Mouse (Mus musculus) spleen, adult 2 months (tissue): ENCODE data around the gene Ccn1. TPM values are rescaled to one million over a fixed set of nuclear protein-coding genes. Genes with fewer than 3 reads are reported as not detected.

Experiments
- DNase-seq, 2 experiments: peaks; one replicate each; pipeline versions ENCODE4 v3.0.0 to v3.0.0-alpha.2; 2012 to 2021; ENCODE audit warnings: low spot score in 2 of 2, low read depth in 1 of 2
- H3K27ac ChIP-seq: fragments of 200-500 bp; 2 replicates; pipeline ENCODE4 v1.5.1; 2012; ENCODE audit warnings: low read length, inconsistent platforms; ENCODE audit not compliant: insufficient read depth
- H3K27me3 ChIP-seq: fragments of 200-500 bp; 2 replicates; pipeline ENCODE4 v1.6.1; 2012; ENCODE audit warnings: mild to moderate bottlenecking, moderate library complexity, low read length, inconsistent platforms; ENCODE audit not compliant: control insufficient read depth, insufficient read depth
- H3K36me3 ChIP-seq: fragments of 200-500 bp; 2 replicates; pipeline ENCODE4 v1.6.1; 2012; ENCODE audit warnings: mild to moderate bottlenecking, low read length, inconsistent platforms; ENCODE audit not compliant: control insufficient read depth, insufficient read depth
- H3K4me1 ChIP-seq: fragments of 200-500 bp; 2 replicates; pipeline ENCODE4 v1.6.1; 2011; ENCODE audit warnings: inconsistent platforms; ENCODE audit not compliant: control insufficient read depth, insufficient read depth, insufficient read length
- H3K4me3 ChIP-seq: fragments of 200-500 bp; 2 replicates; pipeline ENCODE4 v1.5.1; 2011; ENCODE audit warnings: mild to moderate bottlenecking, inconsistent platforms; ENCODE audit not compliant: insufficient read depth, insufficient read length; ENCODE audit errors: extremely low read depth
- CTCF ChIP-seq: fragments of 200-500 bp; IDR thresholded peaks from 2 replicates; pipeline ENCODE4 v1.5.1; 2011; ENCODE audit warnings: mild to moderate bottlenecking, inconsistent platforms; ENCODE audit not compliant: insufficient read depth, insufficient read length, insufficient replicate concordance; ENCODE audit errors: extremely low read depth
- POLR2A ChIP-seq: fragments of 200-500 bp; IDR thresholded peaks from 2 replicates; pipeline ENCODE4 v1.6.1; 2011; ENCODE audit warnings: low read depth, low read length, inconsistent platforms
- WGBS: fragments of 180-500 bp; shearing (Covaris S2); methylation state at CpG from one replicate; pipeline ENCODE4 v1.1.7; 2018; 5-methylcytosine and 5-hydroxymethylcytosine counted together
- polyA plus RNA-seq: library from polyadenylated mRNA; depleted of rRNA; stranded (reverse); fragments of >200 nt; gene quantifications from 2 replicates; pipeline ENCODE4 v1.2.3, GENCODE M21; 2012

Ccn1 gene
- polyA plus RNA-seq, 1 experiment = 26.5 TPM

DNA sequence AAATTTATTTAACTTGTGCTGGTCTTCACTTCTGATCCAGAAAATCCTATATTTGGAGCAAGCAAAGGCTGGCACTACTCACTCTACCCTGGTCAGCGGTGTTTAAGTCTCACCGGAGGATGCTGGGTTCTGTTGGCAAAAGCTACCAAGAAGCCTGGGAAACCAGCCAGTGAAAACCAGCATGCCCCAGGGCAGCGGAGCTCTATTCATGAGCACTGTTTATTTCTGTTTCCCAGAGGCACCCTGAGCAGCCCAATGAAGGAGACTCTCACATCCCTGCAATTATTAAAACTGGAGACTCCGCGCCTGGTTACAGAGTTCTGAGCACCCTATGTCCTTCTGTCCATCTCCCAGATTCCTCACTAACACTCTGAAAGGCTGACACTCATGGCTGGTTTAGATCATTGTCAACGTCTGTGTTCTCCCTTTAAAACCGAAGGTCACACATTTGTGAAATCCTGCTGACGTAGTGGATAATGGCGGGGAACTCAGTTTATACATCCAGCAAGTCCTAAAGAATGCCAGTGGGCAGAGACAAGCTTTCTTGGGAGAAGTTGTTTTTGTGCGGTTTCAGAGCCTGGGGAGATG, 31.7 kb upstream of the Ccn1 start:
- H3K4me3 ChIP-seq = no peak overlapping the region
- no peaks in the 10 kb centered on the region for H3K36me3 ChIP-seq
- TF ChIP-seq CTCF (no peak), POLR2A (no peak)
- H3K27ac ChIP-seq = no peak overlapping the region
- DNase-seq = no peak
- no peaks in the 10 kb centered on the region for H3K27me3 ChIP-seq
- no peaks in the 10 kb centered on the region for H3K4me1 ChIP-seq
- 85% methylated on average over 10 of the region's 10 CpGs for WGBS

GRCm38 (mm10) chr3:145680686-145681085, 30.9 kb upstream of the Ccn1 start:
- H3K27ac ChIP-seq = no peak overlapping the region
- TF ChIP-seq CTCF = no peak
- no peak for TF ChIP-seq POLR2A
- H3K36me3 ChIP-seq = no peaks in the 10 kb centered on the region
- 90% methylated on average over 5 of the region's 5 CpGs for WGBS
- no peak overlapping the region for H3K4me3 ChIP-seq
- DNase-seq = no peak
- H3K27me3 ChIP-seq = no peaks in the 10 kb centered on the region
- H3K4me1 ChIP-seq = no peaks in the 10 kb centered on the region

DNA sequence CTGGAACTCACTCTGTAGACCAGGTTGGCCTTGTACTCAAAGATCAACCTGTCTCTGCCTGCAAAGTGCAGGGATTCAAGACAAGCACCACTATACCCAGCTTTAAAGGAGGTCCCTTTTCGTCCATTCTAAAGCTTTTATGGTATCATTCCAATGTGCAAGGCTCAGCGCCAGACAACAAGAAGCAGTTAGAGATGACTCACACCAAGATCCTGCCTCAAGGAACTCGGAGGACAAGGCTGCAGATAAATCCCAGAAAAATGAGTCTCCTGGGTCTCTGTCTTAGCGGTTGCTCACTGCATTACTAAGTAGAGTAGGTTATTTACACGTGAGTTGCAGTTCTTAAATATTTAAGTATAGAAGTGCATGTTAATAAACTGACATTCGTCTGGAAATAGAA, 26.4 kb upstream of the Ccn1 start:
- no peak overlapping the region for H3K27ac ChIP-seq
- no peak for DNase-seq
- H3K36me3 ChIP-seq = no peaks in the 10 kb centered on the region
- H3K4me3 ChIP-seq = no peak overlapping the region
- TF ChIP-seq POLR2A = no peak
- TF ChIP-seq CTCF = no peak
- WGBS = 84% methylated on average over 6 of the region's 6 CpGs
- H3K4me1 ChIP-seq = no peaks in the 10 kb centered on the region
- H3K27me3 ChIP-seq = no peaks in the 10 kb centered on the region

GRCm38 (mm10) chr3:145674815-145675214, 25.0 kb upstream of the Ccn1 start:
- Histone ChIP-seq H3K4me1 (no peaks in the 10 kb centered on the region), H3K4me3 (no peak overlapping the region), H3K27ac (no peak overlapping the region), H3K36me3 (no peaks in the 10 kb centered on the region), H3K27me3 (no peaks in the 10 kb centered on the region)
- TF ChIP-seq CTCF = no peak
- no peak for TF ChIP-seq POLR2A
- 57% methylated on average over 2 of the region's 2 CpGs for WGBS
- DNase-seq = no peak

DNA sequence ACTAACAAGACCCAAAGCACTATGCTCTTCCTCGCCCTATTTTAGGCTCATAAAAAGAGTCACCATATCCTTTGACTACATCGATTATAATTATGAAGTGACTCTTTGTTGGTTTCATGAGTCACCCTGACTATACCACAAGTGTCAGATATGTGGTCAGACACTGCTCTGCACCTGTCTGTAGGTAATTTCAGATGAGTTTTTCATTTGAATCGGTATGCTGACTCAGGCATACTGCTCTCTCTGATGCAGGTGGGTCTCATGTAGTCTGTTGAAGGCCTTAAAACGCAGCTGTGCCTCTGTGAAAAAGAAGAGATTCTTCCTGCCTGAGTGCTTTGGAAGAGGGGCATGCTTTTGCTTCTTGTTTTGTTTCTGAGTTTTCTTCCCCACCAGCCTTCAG, 16.6 kb upstream of the Ccn1 start:
- H3K27ac ChIP-seq = no peak overlapping the region
- no peak overlapping the region for H3K4me3 ChIP-seq
- H3K4me1 ChIP-seq = no peaks in the 10 kb centered on the region
- TF ChIP-seq POLR2A (no peak), CTCF (no peak)
- no peaks in the 10 kb centered on the region for H3K36me3 ChIP-seq
- WGBS = 81% methylated on average over 4 of the region's 4 CpGs
- no peak for DNase-seq
- H3K27me3 ChIP-seq = no peaks in the 10 kb centered on the region

DNA sequence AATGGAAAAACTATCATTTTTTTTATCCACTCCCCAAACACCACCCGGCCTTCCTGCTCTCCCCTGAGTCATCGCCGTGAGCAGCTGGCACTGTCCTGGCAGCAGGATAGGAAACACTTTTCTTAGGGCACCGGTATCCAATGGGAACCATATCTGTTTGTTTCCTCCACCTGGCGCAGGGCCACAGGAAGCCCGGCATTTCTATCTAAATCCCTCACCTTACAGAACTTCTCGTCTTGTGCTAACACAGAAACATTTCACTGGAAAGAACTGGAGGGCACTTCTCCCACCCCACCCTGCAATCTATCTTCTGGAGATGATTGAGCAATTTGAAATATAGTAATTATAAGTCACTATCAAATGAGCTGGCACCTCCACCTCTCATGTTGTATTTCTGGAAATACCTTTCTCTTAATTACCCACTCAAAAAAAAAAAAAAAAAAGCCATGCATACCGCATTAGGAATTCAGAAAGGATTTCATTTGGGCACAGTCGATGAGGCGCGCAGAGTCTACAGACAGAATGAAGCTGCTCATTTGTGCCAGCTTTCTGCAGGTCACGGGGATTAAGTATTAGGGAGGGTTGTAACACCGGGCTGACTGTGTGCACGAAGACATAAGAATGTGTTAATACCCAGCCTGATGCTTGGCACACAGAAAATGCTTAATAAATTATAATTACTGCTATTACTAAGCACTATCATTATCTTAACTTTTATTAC, 7.4 kb upstream of the Ccn1 start:
- Histone ChIP-seq H3K4me3 (no peak overlapping the region), H3K27ac (no peak overlapping the region), H3K36me3 (no peaks in the 10 kb centered on the region), H3K4me1 (no peaks in the 10 kb centered on the region), H3K27me3 (peaks cover 9% of the 10 kb centered on the region; the same call in 1 of the 2 replicates)
- DNase-seq = no peak
- TF ChIP-seq POLR2A (no peak), CTCF (no peak)
- 87% methylated on average over 14 of the region's 14 CpGs for WGBS

- 86% methylated on average over 6 of the region's 6 CpGs for WGBS
These were observed 5.2 kb upstream of the Ccn1 start for GRCm38 (mm10) chr3:145654944-145655343.

More at GRCm38 (mm10) chr3:145654944-145655343, 5.2 kb upstream of the Ccn1 start:
- TF ChIP-seq CTCF (no peak), POLR2A (no peak)
- Histone ChIP-seq H3K4me3 (no peak overlapping the region), H3K4me1 (no peaks in the 10 kb centered on the region), H3K27me3 (peaks cover 10% of the 10 kb centered on the region; the same call in 1 of the 2 replicates), H3K36me3 (no peaks in the 10 kb centered on the region), H3K27ac (no peak overlapping the region)
- DNase-seq = no peak
